Mouse (Mus musculus) lung, postnatal 25 days (tissue): ENCODE measurements around the gene B3galt5.
A peak's percentile ranks its signal among the peaks of the same experiment; 100 is the strongest.

Experiments used
- DNase-seq: peaks from one replicate; pipeline ENCODE4 v3.0.0; 2022; ENCODE audit warnings: low spot score

B3galt5 gene

GRCm38 (mm10) chr16:96235366-96235970, at the start of gene B3galt5:
B3galt5 (plus strand) TSS chr16:96235801.
- no peak for DNase-seq

DNA sequence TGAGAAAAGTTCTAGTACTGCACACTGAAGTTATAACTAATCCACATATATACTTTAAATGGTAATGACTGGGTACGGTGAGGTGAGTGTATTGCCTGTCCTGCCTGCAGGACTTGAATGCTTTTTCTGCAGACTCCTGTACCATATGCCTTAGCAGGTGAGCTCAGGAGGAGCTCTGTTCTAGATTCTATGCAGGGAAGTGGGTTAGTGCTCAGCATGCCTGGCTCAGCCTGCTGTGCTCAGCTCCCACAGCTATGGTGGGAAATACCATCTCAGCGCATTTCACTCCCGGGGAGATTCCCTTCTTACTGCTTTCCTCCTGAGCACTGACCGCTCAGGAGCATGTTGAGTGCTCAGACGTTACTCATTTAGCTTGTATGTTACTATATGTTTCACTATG, 48.0 kb upstream of the B3galt5 start:
- no peak for DNase-seq

DNA sequence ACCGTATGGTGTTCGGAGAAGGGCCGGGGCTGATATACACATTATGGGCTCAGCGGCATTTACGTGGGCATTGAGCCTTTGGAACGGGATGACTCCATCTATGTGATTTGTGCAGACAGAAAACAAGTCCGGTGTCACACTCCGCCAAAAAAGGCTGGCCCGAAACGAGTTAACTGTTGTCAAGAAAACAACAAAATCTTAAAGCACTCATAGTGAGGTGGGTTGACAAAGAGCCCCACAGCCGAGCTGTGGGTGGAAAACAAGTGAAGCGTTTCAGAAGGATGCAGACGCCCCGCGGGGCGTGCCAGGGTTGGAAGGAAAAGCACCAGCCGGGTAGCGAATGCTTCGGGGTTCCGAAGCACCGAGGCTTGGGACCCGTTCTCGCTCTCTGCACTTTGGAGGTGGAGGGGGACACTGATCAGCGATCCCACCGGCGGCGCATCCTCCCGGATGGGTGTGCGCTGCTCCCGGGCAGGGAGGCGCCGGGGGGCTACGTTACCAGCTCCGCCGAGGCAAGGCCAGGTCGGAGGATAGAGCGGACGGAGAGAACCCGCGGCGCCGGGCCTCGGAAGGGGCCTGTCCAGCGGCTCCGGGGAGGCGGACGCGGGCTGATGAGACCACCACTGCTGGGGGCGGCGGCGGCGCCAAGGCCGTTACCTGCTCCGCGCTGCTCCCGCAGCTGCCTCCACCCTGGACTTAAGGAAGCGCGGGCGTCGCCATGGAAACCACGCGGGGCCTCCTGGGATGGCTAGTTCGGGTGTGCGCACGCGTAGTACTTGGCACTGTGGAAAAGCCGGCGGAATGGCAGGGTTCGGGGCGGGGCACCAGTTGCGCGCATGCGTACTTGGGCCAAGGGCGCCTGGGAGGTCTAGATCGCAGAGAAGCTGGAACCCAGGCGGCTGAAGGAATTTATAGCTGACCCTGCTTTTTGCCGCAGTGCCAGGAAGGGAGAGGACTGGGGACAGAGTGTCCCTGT, 43.8 kb upstream of the B3galt5 start, which contains the start of gene Lca5l:
Gene Lca5l, minus strand, starts transcription at position 741 of the 976 bp plus-strand sequence.
- DNase-seq = peak; percentile 99

DNA sequence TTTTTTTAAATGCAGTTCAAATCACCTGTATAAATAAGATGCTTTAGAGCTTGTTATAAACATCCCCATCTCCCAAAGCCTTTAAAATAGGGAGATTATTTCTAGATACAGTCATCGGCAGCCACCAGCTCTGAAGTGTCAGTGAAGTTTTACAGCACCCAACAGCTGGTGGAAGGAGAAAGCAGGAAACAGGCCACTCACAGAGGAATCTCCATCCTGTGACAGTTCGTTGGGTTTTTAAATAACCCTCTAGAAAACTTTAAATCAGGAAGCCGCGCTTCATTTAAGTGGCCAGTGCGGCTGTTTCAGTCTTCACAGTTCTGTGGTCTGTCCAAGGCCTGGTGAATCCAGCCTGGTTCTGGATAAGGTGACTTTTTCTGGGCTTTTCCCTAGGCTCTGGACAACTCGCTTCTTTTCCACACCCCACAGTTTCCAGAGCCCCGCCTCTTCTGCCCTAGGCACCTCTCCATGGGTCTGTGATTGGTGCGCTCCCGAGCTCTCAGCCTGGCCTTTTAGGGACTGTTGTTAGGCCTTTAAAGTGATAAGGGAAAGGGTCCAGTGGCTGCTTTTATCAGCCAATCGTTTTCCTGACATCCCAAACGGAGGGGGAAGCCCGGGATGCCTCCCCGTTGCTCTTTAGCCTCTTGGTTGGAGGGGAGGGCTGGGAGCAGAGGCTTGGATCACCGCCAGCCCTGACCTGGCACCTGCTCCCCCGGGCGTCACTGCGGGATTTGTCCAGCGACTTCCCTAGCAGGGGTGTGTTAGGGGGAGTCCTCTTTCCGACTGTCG, 35.5 kb upstream of the B3galt5 start, which contains the start of gene Sh3bgr:
Gene Sh3bgr, plus strand, starts transcription at position 538 of the 789 bp plus-strand sequence.
- peak; percentile 65 for DNase-seq

GRCm38 (mm10) chr16:96200702-96201028, 34.9 kb upstream of the B3galt5 start:
- no peak for DNase-seq

DNA sequence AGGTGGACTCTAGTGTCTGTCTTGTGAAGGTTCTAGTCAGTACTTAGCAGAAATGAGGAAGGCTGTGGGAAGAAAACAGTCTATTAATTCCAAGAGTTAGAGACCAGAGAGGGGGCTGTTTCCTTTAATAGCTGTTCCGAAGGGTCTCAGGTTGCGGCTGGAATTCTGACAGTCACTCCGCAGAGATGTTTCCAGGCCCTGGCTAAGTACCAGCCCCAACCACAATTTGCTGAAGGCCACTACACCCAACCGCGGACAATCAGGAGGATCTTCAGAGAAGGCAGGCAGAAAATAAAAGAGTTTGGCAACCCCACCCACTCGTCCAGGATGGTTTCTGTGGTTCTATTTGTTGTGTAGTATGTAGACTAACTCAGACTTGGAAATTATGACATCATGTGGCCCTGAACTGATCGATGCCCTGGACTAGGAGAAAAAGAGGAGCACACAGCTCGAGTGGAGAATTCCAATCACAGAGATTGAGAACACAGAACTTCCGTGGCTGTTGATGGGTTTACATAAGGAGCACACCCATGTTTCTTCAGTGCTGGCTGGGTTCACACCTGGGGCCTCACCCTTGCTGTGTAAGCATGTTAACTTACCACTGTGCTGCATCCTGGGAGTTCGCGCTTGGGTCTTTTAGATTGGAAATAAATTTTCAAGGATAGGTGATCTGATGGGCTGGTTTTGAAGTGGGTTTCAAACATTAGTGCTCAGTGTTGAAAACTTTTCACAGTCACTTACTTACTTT, 33.9 kb upstream of the B3galt5 start:
- DNase-seq = no peak

GRCm38 (mm10) chr16:96209789-96210188, 25.8 kb upstream of the B3galt5 start:
- no peak for DNase-seq

DNA sequence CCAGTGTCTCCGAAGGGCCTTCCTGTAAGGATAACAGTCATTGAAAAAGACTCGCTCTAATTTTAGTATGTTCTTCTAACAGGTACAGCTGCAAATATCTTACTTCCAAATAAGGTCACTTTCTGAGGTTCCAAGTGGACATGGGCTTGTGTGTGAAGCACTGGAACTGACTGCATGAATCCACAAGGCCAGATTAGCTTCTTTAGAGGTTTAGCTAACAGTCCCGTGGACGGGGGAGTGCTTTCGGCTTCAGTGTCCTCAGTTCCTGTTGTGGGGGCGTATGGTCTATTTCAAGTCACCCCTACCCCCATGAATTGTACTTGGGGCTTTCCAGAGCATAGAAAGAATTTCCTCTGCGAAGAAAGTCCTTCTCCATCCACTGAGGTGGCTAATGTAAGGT, 24.7 kb upstream of the B3galt5 start:
- no peak for DNase-seq

DNA sequence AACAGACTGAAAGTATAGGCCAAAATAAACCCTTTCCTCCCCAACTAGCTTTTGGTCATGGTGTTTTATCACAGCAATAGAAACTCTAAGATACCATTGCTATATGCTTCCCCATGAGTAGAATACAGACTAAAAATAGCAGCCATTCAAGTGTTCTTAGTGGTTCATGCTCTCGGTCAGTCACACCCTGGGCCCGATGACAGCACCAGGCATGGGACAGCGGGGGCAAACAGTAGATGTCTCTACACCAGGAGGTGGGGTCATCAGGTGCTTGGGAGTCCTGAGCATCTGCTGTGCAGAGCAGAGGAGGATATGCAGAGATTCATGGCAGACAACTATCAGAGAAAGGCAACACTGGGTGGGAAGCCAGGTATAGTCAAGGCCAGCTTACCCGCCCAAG, 22.6 kb upstream of the B3galt5 start:
- no peak for DNase-seq

DNA sequence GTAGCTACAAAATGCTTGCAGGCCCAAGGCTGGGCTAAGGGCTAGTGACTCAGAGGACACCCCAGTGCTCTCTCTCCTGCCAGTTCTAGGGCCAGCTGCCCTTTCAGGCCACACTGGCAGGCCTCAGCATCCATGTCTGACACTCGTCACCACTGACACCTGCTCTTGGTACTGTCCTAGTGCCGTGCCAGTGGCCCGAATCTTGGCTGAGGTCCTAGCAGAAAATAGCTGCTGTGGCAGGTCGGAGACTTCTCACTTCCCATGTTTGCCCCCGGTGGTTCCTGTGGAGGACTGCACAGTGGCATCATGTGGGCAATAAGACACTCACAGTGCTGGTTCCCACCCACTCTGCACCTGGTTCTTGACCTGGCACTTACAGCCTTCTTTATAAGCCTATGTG, 14.1 kb upstream of the B3galt5 start:
- DNase-seq = no peak

GRCm38 (mm10) chr16:96221959-96222358, 13.6 kb upstream of the B3galt5 start:
- no peak for DNase-seq

- DNase-seq = no peak
Observed at GRCm38 (mm10) chr16:96222452-96222851, 13.1 kb upstream of the B3galt5 start.

DNA sequence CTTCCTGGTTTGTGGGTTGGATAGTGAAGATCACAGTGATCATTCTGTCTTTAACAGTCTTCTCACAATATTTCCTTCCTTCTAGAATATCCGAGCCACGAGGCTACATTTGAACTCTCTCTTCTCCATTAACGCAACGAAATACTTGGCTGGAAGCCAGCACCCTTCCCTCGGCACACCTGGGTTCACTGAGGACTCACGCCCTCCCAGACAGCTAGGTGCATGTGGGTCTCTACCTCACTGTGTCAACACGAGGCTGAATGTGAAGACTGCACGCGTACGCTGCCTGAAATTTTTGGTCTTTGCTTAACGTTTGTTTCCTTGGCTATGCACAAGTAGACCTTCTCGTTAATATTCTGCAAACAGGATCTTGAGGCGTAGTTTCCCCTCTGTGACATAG, 7.2 kb upstream of the B3galt5 start:
- DNase-seq = no peak

- DNase-seq = no peak
Observed at GRCm38 (mm10) chr16:96229044-96229555, 6.5 kb upstream of the B3galt5 start.

DNA sequence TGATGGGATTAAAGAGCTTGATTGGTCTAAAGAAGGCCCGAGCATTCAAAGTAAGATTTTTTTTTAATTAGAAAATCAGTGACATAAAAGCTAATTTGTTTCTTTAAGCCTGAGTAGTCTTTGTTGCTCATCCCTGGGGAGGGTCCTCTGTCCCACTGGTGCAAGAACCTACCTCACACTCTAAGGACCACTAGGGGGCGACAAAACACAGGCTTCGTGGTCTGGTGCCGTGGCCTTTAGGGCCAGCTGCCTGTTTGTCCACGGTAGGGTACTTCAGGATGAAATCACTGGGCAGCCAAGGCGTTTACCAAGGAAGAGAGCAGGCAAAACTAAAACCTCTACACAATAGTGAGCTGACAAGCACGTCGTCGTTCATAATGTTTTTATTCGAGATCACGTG, 5.2 kb upstream of the B3galt5 start:
- peak; percentile 75 for DNase-seq

GRCm38 (mm10) chr16:96231251-96231650, 4.3 kb upstream of the B3galt5 start:
- no peak for DNase-seq

DNA sequence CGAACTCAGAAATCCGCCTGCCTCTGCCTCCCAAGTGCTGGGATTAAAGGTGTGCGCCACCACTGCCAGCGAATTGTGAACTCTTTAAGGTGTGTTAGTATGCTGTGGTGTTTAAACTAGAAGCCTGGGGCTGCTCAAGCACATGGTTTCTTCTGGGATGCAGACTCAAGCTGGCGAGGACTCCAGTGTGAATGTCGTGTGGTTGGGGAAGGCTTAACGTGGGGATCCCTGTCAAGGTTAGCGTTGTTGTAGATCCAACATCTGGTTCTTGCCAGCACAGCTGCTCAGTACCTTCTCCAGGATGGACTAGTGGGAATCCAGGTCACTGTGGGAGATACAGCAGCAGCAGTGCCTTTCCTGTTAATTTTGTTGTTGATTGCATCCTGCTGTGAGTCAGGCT, 3.6 kb upstream of the B3galt5 start:
- DNase-seq = no peak

GRCm38 (mm10) chr16:96233996-96234395, 1.6 kb upstream of the B3galt5 start:
- no peak for DNase-seq

DNA sequence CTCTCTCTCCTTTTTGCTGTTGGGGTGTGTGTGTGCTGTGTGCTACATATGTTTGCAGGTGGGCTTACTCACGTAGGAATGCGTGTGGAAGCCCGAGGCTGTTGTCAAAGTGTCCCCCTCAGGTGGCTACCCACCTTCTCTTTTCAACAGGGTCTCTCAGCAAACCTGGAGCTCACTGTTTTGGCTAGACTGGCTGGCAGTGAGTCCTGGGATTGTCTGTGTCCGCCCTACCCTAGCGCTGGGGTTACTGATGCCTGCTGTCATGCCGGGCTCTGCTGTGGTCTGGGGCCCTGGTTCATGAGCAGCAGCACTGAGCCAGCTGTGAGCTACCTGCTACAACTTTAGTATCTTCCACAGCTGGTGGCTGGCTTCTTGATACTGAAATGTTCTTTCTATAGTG, 8.9 kb downstream of the B3galt5 start:
- no peak for DNase-seq

DNA sequence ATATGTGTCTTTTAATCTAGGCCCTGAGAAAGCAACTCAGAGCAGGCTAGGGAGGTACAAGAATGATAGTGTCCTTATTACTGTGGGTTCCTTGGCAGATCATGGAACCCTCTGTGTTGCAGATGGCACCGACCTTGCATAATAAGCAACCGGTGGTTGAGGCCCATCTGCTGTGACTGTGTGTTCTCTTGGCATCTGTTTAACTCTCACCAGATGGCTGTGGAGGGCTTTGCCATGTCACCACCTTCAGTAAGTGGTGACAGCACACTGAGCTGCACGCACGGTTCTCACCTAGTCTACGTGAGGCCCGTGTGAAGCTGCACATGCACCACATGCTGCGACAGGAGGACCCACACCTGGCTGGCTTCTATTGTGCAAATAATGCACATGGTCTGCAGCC, 14.0 kb downstream of the B3galt5 start:
- DNase-seq = no peak

- no peak for DNase-seq
Observed at GRCm38 (mm10) chr16:96252146-96252545, 16.5 kb downstream of the B3galt5 start.

DNA sequence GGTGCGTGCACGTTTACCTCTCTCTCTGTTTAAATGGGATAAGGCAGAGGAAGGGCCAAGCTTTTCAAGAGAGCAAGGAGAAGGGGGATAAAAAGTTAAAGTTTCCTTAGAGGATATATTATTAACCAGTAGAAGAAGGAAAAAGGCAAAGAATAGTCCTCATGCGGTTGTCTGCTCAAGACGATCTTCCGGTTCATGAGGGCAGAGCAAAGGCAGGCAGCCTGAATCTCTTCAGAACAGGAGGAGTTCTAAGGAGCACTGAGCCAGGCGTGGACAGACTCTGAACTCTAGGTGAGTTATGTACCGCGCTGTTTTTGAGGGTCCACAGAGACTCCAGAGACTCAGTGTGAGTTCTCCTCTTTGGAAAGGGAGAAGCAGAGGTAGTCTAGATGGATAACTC, 22.8 kb downstream of the B3galt5 start:
- no peak for DNase-seq
